In the genomic region with DNA sequence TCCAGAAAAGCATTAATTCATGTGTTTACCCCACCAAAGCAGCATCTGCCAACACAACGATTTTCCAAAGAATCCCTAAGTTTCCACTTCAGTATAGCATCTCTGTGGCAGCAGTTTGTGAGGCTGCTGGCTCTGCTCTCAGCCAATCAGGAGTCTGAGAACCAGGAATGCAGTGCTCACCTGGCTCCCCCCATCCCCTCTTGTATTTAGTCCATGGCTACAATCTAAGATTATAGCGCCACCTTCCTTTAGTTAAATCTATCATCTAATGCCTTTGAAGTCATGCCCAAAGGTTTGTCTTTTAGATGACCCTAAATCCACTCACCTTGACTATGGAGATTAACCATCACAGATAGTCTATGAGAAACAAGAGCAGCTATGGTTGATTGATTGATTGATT, we compare ENCODE assay signal across 20 mouse cellular contexts. TPM values are rescaled to one million over a fixed set of nuclear protein-coding genes. Genes with fewer than 3 reads are reported as not detected.
"Had no signal": no experiment of that assay in that cellular context is flagged by ENCODE, and none has a peak within 500 bp of the region (broad histone marks: within the 10 kb centered on the region; RNA-seq: fewer than 3 reads in every experiment).

No protein-coding gene starts in this region.

- H3K27ac ChIP-seq: kidney, postnatal 0 days; layer of hippocampus, adult 2 months; limb, embryonic 10.5 days; limb, embryonic 13.5 days; liver, embryonic 12.5 days; liver, embryonic 15.5 days; lung, embryonic 15.5 days; midbrain, embryonic 10.5 days had no signal

- H3K9me3 ChIP-seq: limb, embryonic 10.5 days; limb, embryonic 13.5 days; liver, embryonic 12.5 days; liver, embryonic 15.5 days; lung, embryonic 15.5 days; megakaryocyte, embryonic 14.5 days; midbrain, embryonic 10.5 days had no signal

- H3K36me3 ChIP-seq: limb, embryonic 10.5 days; limb, embryonic 13.5 days; liver, embryonic 12.5 days; liver, embryonic 15.5 days; lung, embryonic 15.5 days; midbrain, embryonic 10.5 days had no signal

- H3K4me2 ChIP-seq: limb, embryonic 13.5 days; liver, embryonic 12.5 days; liver, embryonic 15.5 days; lung, embryonic 15.5 days had no signal

- H3K9ac ChIP-seq: limb, embryonic 13.5 days; liver, embryonic 12.5 days; liver, embryonic 15.5 days; lung, embryonic 15.5 days had no signal

- H3K4me3 ChIP-seq: layer of hippocampus, adult 2 months; limb, embryonic 10.5 days; limb, embryonic 13.5 days; liver, embryonic 12.5 days; liver, embryonic 15.5 days; lung, embryonic 15.5 days; megakaryocyte, embryonic 14.5 days; midbrain, embryonic 10.5 days; myocyte had no signal

- ATAC-seq: liver, embryonic 12.5 days had no signal

- DNase-seq: liver had no signal

- H3K4me1 ChIP-seq: limb, embryonic 10.5 days; limb, embryonic 13.5 days; liver, embryonic 12.5 days; liver, embryonic 15.5 days; lung, embryonic 15.5 days; megakaryocyte, embryonic 14.5 days; midbrain, embryonic 10.5 days had no signal

- H3K27me3 ChIP-seq: limb, embryonic 13.5 days; liver, embryonic 12.5 days; liver, embryonic 15.5 days; lung, embryonic 15.5 days; megakaryocyte, embryonic 14.5 days had no signal

RNA-seq across cellular contexts. Expression of a gene that starts 8.9 kb away (rescaled TPM):
- polyA plus RNA-seq: kidney, adult 2 months; kidney, embryonic 14.5 days; kidney, postnatal 0 days; large intestine, adult 2 months; limb, embryonic 10.5 days; limb, embryonic 13.5 days; liver, embryonic 12.5 days; liver, embryonic 15.5 days; lung, embryonic 15.5 days; midbrain, embryonic 10.5 days; myocyte; neural tube, embryonic 11.5 days; small intestine, adult 2 months; spleen, adult 2 months; stomach, embryonic 16.5 days; testis, adult 2 months; urinary bladder, adult 2 months had no signal

RNA-seq across cellular contexts. Expression of a gene that starts 48.2 kb away (rescaled TPM):
- polyA plus RNA-seq: kidney, adult 2 months; kidney, embryonic 14.5 days; kidney, postnatal 0 days; large intestine, adult 2 months; limb, embryonic 10.5 days; limb, embryonic 13.5 days; liver, embryonic 12.5 days; liver, embryonic 15.5 days; lung, embryonic 15.5 days; midbrain, embryonic 10.5 days; myocyte; neural tube, embryonic 11.5 days; small intestine, adult 2 months; spleen, adult 2 months; stomach, embryonic 16.5 days; testis, adult 2 months; urinary bladder, adult 2 months had no signal
